Mouse (Mus musculus) layer of hippocampus, adult 8-10 months (tissue): ENCODE measurements around the gene Mlh1. TPM values are rescaled to one million over a fixed set of nuclear protein-coding genes. Genes with fewer than 3 reads are reported as not detected.

ENCODE experiments used
- DNase-seq, 2 experiments: peaks; one replicate each; pipeline ENCODE4 v3.0.0; 2022; ENCODE audit warnings: low spot score in 2 of 2
- total RNA-seq, 4 experiments: library from RNA; stranded (reverse); gene quantifications; 2 replicates each; pipeline ENCODE4 v1.2.4; 2022

The Mlh1 gene
- total RNA-seq, 4 experiments from 2014 or later = 13.5 to 18.4 (median 15.3) TPM

DNA sequence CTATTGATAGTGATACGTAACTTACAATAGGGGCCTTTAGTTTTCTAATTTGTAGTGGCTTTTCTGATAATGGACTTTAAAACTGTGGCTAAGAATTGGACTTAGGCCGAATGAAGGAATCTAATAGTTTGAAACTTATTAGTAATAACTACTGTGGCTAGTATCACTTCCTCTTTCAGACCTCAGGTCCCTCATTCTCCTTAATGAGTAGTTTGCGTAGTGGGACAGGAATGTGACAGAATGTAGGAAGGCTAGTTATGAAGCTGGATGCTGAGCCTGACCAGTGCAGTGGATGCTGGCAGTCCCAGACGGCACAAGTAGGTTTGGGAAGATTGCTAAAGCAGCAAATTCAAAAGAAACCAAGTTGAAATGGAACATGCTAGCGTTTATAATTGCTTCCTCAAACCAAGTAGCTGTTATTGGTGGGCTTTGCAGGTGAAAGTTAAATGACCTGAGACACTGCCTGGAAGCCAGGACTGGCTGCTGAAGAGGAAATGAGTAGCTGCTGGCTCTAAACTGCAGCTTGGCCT, 51.0 kb downstream of the Mlh1 start:
- no peak for DNase-seq

DNA sequence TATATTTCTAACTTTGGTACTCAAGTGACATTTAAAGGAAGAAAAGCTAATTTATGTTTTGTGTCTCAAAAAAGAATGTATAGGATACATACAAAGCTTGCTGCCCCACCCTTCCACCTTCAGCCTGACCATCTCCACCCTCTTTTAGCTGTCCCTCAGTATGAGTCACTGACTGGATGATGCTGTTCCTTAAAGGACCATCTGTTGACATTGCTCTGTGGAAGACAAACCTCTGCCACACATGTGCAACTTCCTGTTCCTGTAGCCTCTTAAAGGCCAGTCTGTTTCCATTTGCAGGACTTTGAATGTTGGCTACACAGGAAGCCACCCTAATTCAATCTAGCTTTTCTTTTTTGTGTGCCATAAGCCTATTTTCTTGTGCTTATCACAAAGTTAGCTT, 55.2 kb downstream of the Mlh1 start:
- no peak for DNase-seq

DNA sequence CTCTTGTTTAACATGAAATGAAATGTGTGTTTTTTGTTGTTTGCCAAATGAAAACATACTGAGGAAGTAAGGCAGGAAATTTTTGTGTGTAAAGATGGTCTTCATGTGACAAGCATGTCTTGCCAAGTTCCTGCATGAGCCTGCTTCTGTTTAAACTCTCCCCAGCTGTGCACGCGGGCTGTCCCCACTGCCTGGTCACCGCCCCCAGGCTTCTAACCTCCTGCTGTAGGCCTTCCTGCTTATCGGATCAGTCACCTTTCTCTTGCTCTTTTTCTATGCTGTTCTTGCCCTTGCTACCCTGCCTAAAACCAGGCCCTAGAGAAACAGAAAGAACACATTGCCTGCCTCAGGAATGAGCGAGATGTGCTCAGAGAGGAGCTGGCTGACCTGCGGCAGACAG, 58.1 kb downstream of the Mlh1 start:
- DNase-seq = no peak

DNA sequence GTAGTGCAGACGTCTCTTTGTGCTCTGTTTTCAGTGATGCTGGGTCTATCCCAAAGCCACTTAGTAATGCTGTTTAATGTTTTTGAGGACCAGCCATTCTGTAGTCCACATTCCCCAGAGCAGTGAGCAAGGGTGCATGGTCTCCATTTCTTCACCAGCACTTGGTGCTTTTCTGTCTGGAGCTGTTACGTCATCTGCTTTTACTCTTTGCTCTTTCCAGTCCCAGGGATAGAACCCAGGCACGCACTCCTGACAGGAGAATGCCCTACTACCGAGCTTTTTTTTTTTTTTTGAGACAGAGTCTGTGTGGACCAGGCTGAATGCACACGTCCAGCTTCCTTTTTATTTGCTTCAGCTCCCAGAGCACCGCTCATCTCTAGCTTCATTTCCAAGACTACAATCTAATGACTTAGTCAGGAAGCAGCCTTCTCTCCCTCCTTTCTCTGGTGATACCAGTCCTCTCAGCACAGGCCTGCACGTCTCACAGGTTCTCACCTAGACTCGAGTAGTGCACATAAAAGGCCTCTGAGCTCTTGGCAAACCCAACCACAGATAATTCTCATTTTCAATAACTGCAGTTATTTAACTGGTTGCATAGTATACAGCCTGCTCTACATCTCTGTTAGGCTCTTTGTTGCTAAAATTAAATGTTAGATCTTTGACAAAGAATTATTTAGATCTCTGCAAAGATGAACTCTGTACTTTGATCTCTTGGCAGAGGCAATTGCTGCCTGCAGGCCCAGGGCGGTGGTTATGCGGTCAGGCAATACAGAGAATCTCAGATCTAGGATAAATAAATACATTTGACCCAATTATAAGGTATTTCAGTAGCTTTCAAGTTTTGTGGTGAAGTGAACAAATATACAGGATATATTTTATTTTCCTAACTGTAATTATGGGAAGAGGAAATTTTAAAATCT, 60.2 kb downstream of the Mlh1 start:
- no peak for DNase-seq

DNA sequence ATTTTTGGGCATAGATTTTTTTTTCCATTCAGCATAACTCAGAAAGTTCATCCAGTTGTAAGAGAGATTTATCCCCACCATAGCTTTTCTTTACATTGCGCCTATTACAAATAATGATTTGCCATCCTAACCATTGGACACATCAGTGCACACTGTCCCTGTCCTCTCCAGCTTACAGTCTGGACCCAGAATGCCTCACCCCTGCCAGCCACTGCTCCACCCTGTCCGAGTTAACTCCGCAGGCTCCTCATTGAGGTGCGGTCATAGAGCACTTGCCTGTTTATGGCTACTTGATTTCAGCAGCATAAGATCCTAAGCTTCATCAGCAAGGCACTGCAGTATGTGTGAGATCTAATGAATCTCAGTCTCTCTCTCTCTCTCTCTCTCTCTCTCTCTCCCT, 61.2 kb downstream of the Mlh1 start:
- DNase-seq = no peak

DNA sequence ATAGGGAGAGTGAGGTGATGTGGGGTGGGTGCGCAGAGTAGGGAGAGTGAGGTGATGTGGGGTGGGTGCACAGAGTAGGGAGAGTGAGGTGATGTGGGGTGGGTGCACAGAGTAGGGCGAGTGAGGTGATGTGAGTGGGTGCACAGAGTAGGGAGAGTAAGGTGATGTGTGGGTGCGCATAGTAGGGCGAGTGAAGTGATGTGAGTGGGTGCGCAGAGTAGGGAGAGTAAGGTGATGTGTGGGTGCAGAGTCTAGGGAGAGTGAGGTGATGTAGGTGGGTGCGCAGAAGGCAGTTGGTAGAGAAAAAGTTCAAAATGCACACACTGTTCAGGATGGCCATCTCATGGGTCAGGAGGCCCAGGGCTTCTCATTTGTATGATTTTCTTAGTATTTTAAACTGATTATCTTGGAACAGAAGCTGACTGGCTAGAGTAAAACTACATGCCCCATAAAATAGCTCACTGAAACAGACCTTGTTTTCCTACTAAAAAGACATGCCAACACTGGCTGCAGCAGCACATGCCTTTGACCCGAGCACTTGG, 62.4 kb downstream of the Mlh1 start:
- DNase-seq = no peak

DNA sequence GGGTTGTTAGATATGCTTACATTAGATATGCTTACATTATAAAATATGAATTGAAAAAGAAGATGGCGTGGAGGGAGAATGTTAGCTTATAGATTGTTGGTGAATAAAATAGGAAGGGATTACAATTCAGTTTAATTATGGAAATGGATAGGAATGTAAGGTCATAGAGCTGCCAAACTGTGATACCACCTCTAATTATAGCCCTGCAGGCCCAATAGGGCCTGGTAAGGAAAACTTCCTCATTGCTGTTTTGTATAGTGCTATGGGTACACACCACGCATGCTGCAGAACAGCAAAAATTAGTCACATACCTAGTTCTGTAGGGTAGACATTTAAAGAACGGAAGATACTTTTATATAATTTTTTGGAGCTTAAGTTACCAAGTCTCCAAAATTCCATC, 63.4 kb downstream of the Mlh1 start:
- no peak for DNase-seq

DNA sequence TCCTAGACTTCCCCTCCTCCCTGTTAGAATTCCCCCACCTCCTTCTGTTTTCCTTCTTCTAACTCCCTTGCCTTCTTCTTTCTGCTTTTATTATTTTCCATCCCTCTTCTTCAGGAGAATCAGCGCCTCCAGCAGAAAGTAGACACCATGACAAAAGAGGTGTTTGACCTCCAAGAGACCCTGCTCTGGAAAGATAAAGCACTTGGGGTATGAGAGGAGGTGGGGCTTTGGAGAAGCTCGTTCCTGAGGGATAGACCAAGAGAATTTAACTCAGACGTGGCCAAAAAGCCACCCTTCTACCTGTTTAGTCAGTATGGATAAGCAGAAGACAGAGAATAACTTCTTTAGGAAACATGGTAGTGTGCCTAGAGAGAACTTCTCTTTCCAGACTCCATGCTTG, 63.9 kb downstream of the Mlh1 start:
- DNase-seq = no peak

DNA sequence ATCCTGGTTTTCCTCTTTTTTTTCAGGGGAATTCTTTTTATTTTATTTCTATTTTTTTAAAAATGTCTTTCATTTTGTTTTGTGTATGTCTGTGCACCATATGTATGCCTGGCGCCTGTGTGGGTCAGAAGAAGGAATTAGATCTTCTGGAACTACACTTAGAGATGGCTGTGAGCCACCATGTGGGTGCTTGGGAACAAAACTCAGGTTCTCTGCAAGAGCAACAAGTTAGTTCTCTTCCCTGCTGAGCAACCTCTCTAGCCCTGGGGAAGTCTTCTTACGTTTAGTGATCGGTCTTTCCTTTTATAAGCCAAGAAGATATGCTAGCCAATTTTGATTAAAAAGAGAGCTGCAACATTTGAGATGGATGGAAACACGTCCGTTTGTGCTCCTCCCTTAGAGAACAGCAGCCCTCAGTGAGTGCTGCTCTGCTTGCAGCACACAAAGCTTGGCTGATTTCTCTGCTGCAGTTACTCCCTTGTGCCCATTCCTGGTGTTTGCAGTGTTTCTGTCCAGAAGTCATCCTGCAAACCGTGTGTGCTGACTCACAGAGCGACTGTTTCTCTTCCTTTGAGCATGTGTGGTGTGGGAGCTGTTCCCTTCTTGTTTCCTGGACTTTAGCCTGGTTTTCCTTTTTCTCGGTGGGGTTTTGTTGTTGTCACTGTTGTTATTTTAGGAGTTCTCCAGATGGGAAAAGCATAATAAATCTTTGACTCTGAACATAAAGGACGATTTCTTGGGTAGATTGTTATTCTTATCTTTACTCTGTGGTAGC, 66.8 kb downstream of the Mlh1 start:
- DNase-seq = peak; percentile 60 to 65

DNA sequence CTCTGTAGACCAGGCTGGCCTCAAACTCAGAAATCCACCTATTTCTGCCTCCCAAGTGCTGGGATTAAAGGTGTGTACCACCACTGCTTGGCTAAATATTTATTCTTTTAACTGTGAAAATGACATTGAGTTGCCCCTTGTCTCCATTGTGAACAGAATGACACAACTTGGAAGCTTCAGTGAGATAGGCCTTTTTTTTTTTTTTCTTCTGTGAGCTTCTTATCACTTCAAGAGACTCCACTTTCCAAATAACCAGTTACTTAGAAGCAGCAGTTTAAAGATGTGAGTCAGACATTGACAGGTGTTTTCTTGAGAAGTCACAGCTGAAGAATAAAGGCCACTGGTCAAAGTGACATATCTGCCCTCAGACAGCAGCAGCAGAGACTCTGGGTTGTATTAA, 71.4 kb downstream of the Mlh1 start:
- no peak for DNase-seq

DNA sequence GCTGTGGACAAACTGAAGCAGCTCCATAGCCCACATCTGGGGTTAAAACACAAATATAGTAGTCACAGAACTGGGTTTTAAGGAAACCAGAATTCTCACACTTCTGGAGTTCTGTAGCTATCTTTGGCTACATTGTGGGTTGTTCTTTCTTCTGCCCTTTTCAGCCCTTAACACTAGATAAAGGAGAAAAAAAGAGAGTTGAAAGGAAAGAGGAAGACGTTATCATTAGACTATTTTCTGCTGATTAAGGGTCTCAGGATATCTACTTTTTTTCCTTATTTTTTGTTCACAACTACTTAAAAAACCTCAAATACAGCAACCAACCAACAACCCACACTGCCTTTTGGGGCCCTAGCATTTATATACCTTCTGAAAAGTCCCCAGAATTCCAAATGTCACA, 73.3 kb downstream of the Mlh1 start:
- DNase-seq = no peak

DNA sequence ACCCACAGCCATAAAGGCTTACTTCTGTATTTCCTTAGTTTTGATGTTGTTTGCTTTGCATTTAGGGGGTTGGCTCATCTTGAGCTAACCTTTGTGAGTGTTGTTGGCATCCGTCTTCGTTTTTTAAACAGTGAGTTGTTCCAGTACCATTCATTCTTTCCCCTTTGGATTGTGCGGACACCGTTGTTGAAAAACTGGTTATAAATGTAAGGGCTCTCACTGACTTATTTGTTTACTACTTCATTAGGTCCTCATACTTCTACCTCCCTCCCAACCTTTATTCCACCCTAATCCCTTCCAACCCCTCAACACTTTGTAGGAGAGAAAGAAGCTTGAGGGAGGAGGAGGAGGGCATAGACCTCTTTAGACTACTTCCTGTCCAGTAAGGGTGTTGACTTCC, 73.9 kb downstream of the Mlh1 start:
- no peak for DNase-seq

DNA sequence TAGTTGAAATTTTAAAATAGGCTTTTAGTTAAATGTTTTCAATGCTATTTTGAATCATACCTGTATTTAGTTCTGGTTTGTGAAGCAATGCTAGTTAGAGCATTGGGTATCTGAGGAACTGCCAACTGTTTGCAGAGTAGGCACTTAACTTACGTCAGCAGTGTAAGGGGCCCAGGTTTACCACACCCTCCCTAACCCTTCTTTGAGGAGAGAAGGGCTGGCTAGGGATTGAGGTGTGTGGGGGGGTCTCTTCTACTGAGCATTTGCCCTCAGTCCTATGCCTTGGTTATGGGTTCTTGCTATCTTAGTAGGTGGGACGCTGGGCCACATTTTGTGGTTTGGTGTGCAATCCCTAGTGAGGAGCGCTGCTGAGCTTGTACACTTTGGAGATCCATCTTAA, 74.5 kb downstream of the Mlh1 start:
- DNase-seq = no peak

DNA sequence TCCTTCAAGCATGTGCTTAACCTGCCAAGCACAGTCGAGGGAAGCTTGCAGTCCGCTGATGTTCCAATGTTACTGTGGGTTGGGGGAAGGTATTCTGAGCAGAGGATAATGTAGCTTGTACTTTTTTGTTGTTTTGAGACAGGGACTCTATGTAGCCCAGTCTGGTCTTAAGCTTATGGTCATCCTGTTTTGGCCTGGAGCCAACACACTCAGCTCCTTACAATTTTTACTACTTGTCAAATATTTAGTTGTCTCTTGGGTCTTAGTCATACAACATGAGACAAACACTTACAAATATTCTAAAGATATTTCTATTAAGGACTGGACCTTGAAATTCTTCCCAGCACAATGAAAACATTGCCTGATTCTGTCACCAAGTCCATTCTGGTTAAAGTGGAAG, 78.4 kb downstream of the Mlh1 start:
- no peak for DNase-seq

DNA sequence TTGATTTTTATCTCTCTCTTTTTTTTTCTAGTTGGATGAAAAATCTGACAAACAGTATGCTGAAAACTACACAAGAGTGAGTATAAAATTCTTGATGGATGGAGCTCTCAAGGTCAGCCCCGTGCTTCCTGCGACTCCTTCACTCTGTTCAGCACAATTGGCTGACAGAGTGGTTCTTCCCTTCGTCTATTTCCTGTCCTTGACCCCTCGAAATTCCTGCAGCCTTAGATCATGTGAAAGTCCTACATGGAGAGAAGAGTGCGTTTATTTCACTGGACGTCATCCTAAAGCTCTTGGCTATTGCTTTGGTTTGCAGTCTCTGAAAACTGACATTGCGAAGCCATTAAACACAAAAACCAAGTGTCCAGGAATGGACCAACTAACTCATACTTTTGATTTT, 82.9 kb downstream of the Mlh1 start:
- DNase-seq = no peak

DNA sequence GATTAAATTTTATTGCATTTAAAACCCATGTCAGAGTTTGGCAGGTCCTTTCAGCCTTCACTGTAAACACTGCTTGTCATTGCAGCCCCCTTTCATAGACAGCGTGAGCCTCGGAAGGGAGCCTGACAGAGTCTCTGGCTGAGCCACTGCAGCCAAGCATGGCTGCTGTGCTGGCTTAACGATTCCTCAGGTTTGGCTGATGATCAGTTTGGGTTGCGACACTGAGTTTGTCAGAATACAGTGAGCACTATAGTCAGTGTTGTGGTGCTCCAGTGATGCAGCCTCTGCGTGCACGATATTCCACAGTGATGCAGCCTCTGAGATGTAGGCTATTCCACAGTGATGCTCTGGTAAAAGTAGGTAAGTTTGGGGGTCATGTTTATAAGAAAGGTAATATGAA, 84.7 kb downstream of the Mlh1 start:
- DNase-seq = no peak

DNA sequence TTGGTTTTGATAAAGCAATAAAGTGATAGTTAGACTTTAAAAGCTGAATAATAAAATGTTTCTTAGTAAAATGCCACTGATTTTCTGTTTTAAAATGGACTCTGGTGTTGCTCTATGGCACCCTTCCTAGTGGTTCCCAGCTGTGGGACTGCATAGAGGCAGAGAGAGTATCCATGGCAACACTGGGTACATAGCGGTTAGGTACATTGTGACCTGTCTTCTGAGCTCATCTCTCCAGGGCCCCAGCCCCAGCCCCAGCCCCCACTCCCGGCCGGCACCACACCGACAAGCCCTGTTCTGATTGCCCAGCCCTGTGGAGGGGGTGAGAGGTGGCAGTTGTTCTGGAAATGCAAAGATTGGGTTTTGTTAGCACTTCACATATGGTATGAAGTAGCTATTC, 86.7 kb downstream of the Mlh1 start:
- no peak for DNase-seq

DNA sequence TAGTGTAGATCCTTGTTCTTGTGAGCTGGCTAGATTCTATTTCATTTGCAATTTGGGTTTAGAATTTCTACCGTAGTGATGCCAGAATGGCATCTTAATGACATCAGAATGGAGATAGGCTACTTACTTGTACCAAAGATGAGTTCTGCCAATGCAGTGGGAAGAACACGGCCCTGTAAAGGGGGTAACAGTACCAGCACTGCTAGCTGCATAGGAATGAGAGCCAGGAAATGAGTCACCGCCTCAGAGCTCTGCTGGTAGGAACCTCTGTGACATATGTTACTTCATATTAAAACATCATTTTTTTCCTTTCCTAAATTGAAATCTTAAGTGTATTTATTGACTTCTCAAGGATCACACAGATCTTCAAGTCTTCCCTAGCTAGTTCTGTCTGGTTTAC, 89.4 kb downstream of the Mlh1 start:
- peak in 1 of 2 experiments; percentile 34 for DNase-seq

DNA sequence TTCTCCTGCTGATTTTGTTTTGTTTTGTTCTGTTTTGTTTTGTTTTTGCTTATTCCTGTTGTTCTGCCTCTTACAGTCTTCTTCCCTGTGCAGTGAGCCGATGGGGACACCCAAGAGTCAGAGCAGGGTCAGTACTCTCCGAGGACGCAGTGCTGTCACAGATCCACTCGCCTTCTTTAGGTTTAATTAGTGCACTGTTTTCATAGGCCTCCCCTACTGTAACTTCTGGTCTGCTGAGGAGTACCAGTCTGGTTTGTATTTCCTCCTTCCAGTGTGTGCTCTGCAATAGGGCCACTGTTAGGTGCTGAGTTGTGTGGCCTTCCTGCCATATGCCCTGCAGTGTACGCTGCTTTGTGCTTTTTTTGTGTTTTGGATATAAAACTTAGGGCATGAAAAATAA, 92.6 kb downstream of the Mlh1 start:
- no peak for DNase-seq
